Mouse (Mus musculus) MEL (cell line): ENCODE results near the gene Robo1. TPM values are rescaled to one million over a fixed set of nuclear protein-coding genes. Genes with fewer than 3 reads are reported as not detected.

Experiments used
- DNase-seq: peaks from one replicate; pipeline ENCODE4 v3.0.0; 2011; ENCODE audit warnings: low read depth, low spot score
- H3K27ac ChIP-seq: 2 replicates; pipeline ENCODE4 v1.5.1; 2012; ENCODE audit warnings: low read depth, mild to moderate bottlenecking, control low read depth, low read length, moderate library complexity; ENCODE audit not compliant: control insufficient read depth
- H3K27me3 ChIP-seq, 2 experiments: fragments of 150-350 bp in 1 of 2; sonication (generic) in 1 of 2; 2 replicates each; pipeline ENCODE4 v1.6.1; 2012; ENCODE audit warnings: low read length in 2 of 2, mild to moderate bottlenecking in 2 of 2, improper control_type of control experiment in 1 of 2, moderate library complexity in 1 of 2; ENCODE audit not compliant: insufficient read depth in 2 of 2, control insufficient read depth in 1 of 2
- H3K36me3 ChIP-seq, 2 experiments: 2 replicates each; pipeline ENCODE4 v1.6.1; 2012 to 2014; ENCODE audit warnings: low read length in 2 of 2, improper control_type of control experiment in 1 of 2, inconsistent platforms in 1 of 2, mild to moderate bottlenecking in 1 of 2; ENCODE audit not compliant: insufficient read depth in 2 of 2, control insufficient read depth in 1 of 2
- H3K4me1 ChIP-seq, 2 experiments: fragments of 150-350 bp in 1 of 2; sonication (generic) in 1 of 2; 2 replicates each; pipeline ENCODE4 v1.6.1; 2012; ENCODE audit warnings: low read length in 2 of 2, improper control_type of control experiment in 1 of 2, mild to moderate bottlenecking in 1 of 2; ENCODE audit not compliant: insufficient read depth in 2 of 2, control insufficient read depth in 1 of 2
- H3K4me3 ChIP-seq, 2 experiments: fragments of 150-350 bp in 1 of 2; sonication (generic) in 1 of 2; 2 replicates each; pipeline ENCODE4 v1.5.1; 2012; ENCODE audit warnings: low read depth in 2 of 2, low read length in 2 of 2, mild to moderate bottlenecking in 2 of 2, moderate library complexity in 2 of 2, control low read depth in 1 of 2, improper control_type of control experiment in 1 of 2; ENCODE audit not compliant: control insufficient read depth in 1 of 2, insufficient read depth in 1 of 2
- H3K79me2 ChIP-seq: 2 replicates; pipeline ENCODE4 v1.6.1; 2012; ENCODE audit warnings: mild to moderate bottlenecking, low read length, moderate library complexity; ENCODE audit not compliant: control insufficient read depth, poor library complexity, insufficient read depth
- H3K9ac ChIP-seq: 2 replicates; pipeline ENCODE4 v1.6.1; 2012; ENCODE audit warnings: low read depth, mild to moderate bottlenecking, control low read depth, low read length, moderate library complexity; ENCODE audit not compliant: control insufficient read depth, poor library complexity, severe bottlenecking
- H3K9me3 ChIP-seq: fragments of 150-350 bp; sonication (generic); replicated peaks from 2 replicates; pipeline ENCODE4 v1.6.1; 2012; ENCODE audit warnings: mild to moderate bottlenecking, low read length, improper control_type of control experiment, moderate library complexity; ENCODE audit not compliant: insufficient read depth
- BHLHE40 ChIP-seq: IDR thresholded peaks from 2 replicates; pipeline ENCODE4 v1.6.1; 2012; ENCODE audit warnings: low read depth, mild to moderate bottlenecking, inconsistent platforms, low read length, improper control_type of control experiment, borderline replicate concordance
- CHD1 ChIP-seq: IDR thresholded peaks from 2 replicates; pipeline ENCODE4 v1.6.1; 2012; ENCODE audit warnings: low read depth, mild to moderate bottlenecking, inconsistent platforms, low read length, improper control_type of control experiment
- CTCF ChIP-seq, 3 experiments: IDR thresholded peaks in 2 of 3; conservative IDR thresholded peaks in 1 of 3; 2 replicates each; pipeline ENCODE4 v1.5.1; 2011 to 2012; ENCODE audit warnings: low read length in 3 of 3, low read depth in 2 of 3, mild to moderate bottlenecking in 2 of 3, improper control_type of control experiment in 1 of 3, inconsistent platforms in 1 of 3, mixed read lengths in 1 of 3, moderate library complexity in 1 of 3; ENCODE audit not compliant: control insufficient read depth in 1 of 3, insufficient read depth in 1 of 3, poor library complexity in 1 of 3, severe bottlenecking in 1 of 3
- E2F4 ChIP-seq: IDR thresholded peaks from 2 replicates; pipeline ENCODE4 v1.6.1; 2011; ENCODE audit warnings: low read depth, low read length, improper control_type of control experiment, borderline replicate concordance
- EP300 ChIP-seq, 2 experiments: IDR thresholded peaks; 2 replicates each; pipeline ENCODE4 v1.6.1; 2011; ENCODE audit warnings: improper control_type of control experiment in 2 of 2, low read length in 2 of 2, low read depth in 1 of 2, mild to moderate bottlenecking in 1 of 2
- ETS1 ChIP-seq: IDR thresholded peaks from 2 replicates; pipeline ENCODE4 v1.6.1; 2012; ENCODE audit warnings: low read depth, mild to moderate bottlenecking, inconsistent platforms, low read length, improper control_type of control experiment, moderate library complexity
- GABPA ChIP-seq: IDR thresholded peaks from 2 replicates; pipeline ENCODE4 v1.6.1; 2012; ENCODE audit warnings: low read depth, mild to moderate bottlenecking, inconsistent platforms, low read length, improper control_type of control experiment, moderate library complexity
- MAX ChIP-seq: IDR thresholded peaks from 2 replicates; pipeline ENCODE4 v1.6.1; 2011; ENCODE audit warnings: low read length, improper control_type of control experiment
- MAZ ChIP-seq: IDR thresholded peaks from 2 replicates; pipeline ENCODE4 v1.6.1; 2012; ENCODE audit warnings: low read depth, mild to moderate bottlenecking, inconsistent platforms, low read length, improper control_type of control experiment
- MEF2A ChIP-seq: IDR thresholded peaks from 2 replicates; pipeline ENCODE4 v1.6.1; 2014; ENCODE audit warnings: low read depth, mild to moderate bottlenecking, inconsistent platforms, low read length, improper control_type of control experiment; ENCODE audit not compliant: poor library complexity, insufficient replicate concordance, severe bottlenecking; ENCODE audit errors: extremely low read depth
- NELFE ChIP-seq: IDR thresholded peaks from 2 replicates; pipeline ENCODE4 v1.6.1; 2011; ENCODE audit warnings: low read depth, low read length, improper control_type of control experiment
- POLR2AphosphoS2 ChIP-seq: IDR thresholded peaks from 2 replicates; pipeline ENCODE4 v1.6.1; 2011; ENCODE audit warnings: low read length, improper control_type of control experiment
- POLR2AphosphoS5 ChIP-seq: IDR thresholded peaks from 2 replicates; pipeline ENCODE4 v1.6.1; 2012; ENCODE audit warnings: low read depth, borderline replicate concordance, mild to moderate bottlenecking, inconsistent platforms, low read length, moderate library complexity, mixed read lengths
- RCOR1 ChIP-seq: IDR thresholded peaks from 2 replicates; pipeline ENCODE4 v1.6.1; 2012; ENCODE audit warnings: low read depth, mild to moderate bottlenecking, inconsistent platforms, low read length, improper control_type of control experiment
- SIN3A ChIP-seq: IDR thresholded peaks from 2 replicates; pipeline ENCODE4 v1.6.1; 2012; ENCODE audit warnings: low read length, improper control_type of control experiment, inconsistent platforms
- SMC3 ChIP-seq: IDR thresholded peaks from 2 replicates; pipeline ENCODE4 v1.6.1; 2011; ENCODE audit warnings: low read depth, low read length, improper control_type of control experiment
- TAL1 ChIP-seq: IDR thresholded peaks from 2 replicates; pipeline ENCODE4 v1.6.1; 2012; ENCODE audit warnings: mild to moderate bottlenecking, inconsistent platforms, low read length, moderate library complexity, mixed read lengths
- TBP ChIP-seq: IDR thresholded peaks from 2 replicates; pipeline ENCODE4 v1.8.0; 2011; ENCODE audit warnings: low read depth, low read length, improper control_type of control experiment
- TCF12 ChIP-seq: IDR thresholded peaks from 2 replicates; pipeline ENCODE4 v1.6.1; 2014; ENCODE audit warnings: low read depth, mild to moderate bottlenecking, inconsistent platforms, low read length, improper control_type of control experiment, moderate library complexity
- USF1 ChIP-seq: IDR thresholded peaks from 2 replicates; pipeline ENCODE4 v1.6.1; 2014; ENCODE audit warnings: low read depth, mild to moderate bottlenecking, inconsistent platforms, low read length, improper control_type of control experiment, moderate library complexity
- USF2 ChIP-seq, 2 experiments: IDR thresholded peaks; 2 replicates each; pipeline ENCODE4 v1.6.1; 2011 to 2012; ENCODE audit warnings: improper control_type of control experiment in 2 of 2, low read length in 2 of 2, borderline replicate concordance in 1 of 2, inconsistent platforms in 1 of 2, low read depth in 1 of 2, mild to moderate bottlenecking in 1 of 2; ENCODE audit not compliant: insufficient read depth in 1 of 2
- ZC3H11A ChIP-seq: IDR thresholded peaks from 2 replicates; pipeline ENCODE4 v1.6.1; 2012; ENCODE audit warnings: low read depth, mild to moderate bottlenecking, inconsistent platforms, low read length, improper control_type of control experiment
- ZKSCAN1 ChIP-seq: IDR thresholded peaks from 2 replicates; pipeline ENCODE4 v1.6.1; 2012; ENCODE audit warnings: low read depth, mild to moderate bottlenecking, inconsistent platforms, low read length, improper control_type of control experiment, moderate library complexity
- ZMIZ1 ChIP-seq: IDR thresholded peaks from 2 replicates; pipeline ENCODE4 v1.6.1; 2012; ENCODE audit warnings: low read depth, mild to moderate bottlenecking, inconsistent platforms, low read length, improper control_type of control experiment, moderate library complexity
- ZNF384 ChIP-seq: IDR thresholded peaks from 2 replicates; pipeline ENCODE4 v1.6.1; 2012; ENCODE audit warnings: low read depth, mild to moderate bottlenecking, inconsistent platforms, low read length, improper control_type of control experiment
- polyA plus RNA-seq, 2 experiments: library from polyadenylated mRNA; stranded (reverse) in 1 of 2; unstranded in 1 of 2; fragments of >175 nt in 1 of 2; fragments of >200 nt in 1 of 2; gene quantifications; 2 replicates each; pipeline versions ENCODE4 v1.2.1 to v1.2.4; 2012; ENCODE audit warnings: low replicate concordance in 2 of 2, low read depth in 1 of 2; ENCODE audit not compliant: insufficient read length in 2 of 2, insufficient read depth in 1 of 2, missing spikeins in 1 of 2
- total RNA-seq: library from RNA; depleted of rRNA; stranded (reverse); fragments of 300-350 nt; gene quantifications from 2 replicates; pipeline ENCODE4 v1.2.3, GENCODE M21; 2012

Robo1 gene
- total and polyA plus RNA-seq, 3 experiments, result not detected

DNA sequence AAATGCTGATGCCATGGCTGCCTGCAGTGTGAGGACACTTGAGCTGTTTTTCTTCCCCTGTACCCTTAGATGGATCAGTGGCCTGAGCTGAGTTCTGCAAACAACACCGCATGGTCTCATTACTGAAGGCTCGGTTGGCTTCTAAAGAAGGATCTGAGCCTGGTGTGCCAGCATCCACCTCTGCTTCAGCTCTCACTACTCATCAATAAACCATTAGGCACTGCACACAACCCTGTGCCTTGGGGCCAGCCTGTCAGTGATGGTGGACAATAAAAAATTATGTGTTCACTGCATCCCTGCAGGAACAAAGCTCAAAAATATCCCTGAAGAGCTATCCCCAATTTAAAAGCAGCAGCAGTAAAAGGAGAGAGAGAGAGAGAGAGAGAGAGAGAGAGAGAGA lies 223.2 kb downstream of the Robo1 start:
- H3K9ac ChIP-seq, result no peak overlapping the region
- H3K79me2 ChIP-seq, result no peaks in the 10 kb centered on the region
- H3K4me3 ChIP-seq, result no peak overlapping the region
- H3K36me3 ChIP-seq, result no peaks in the 10 kb centered on the region
- TF ChIP-seq TAL1 (no peak), CTCF (IDR thresholded peaks at IDR 0.05 in 2 of 3, conservative IDR thresholded peaks at IDR 0.05 in 1 of 3; ENCODE audit: control insufficient read depth in 1 of 3, insufficient read depth in 1 of 3, low read depth in 2 of 3, low read length in 3 of 3, poor library complexity in 1 of 3, severe bottlenecking in 1 of 3) (no peak), USF1 (no peak), ZNF384 (no peak), POLR2AphosphoS2 (no peak), TCF12 (no peak), E2F4 (no peak), ETS1 (no peak), MAZ (no peak)
- no peaks in the 10 kb centered on the region for H3K9me3 ChIP-seq
- DNase-seq, result no peak
- no peaks in the 10 kb centered on the region for H3K27me3 ChIP-seq
- no peaks in the 10 kb centered on the region for H3K4me1 ChIP-seq
- no peak overlapping the region for H3K27ac ChIP-seq

GRCm38 (mm10) chr16:72533900-72534571 lies 225.9 kb downstream of the Robo1 start:
- TF ChIP-seq MAX, result no peak
- TF ChIP-seq ZMIZ1, result no peak
- no peak for TF ChIP-seq EP300 (IDR thresholded peaks at IDR 0.05; ENCODE audit: low read depth in 1 of 2, low read length in 2 of 2)
- no peak for TF ChIP-seq RCOR1
- TF ChIP-seq BHLHE40, result no peak
- no peak for TF ChIP-seq TCF12
- TF ChIP-seq USF2 (IDR thresholded peaks at IDR 0.05; ENCODE audit: borderline replicate concordance in 1 of 2, insufficient read depth in 1 of 2, low read depth in 1 of 2, low read length in 2 of 2), result no peak
- TF ChIP-seq, all 39 proteins: peak for 0
- no peaks in the 10 kb centered on the region for H3K27me3 ChIP-seq

GRCm38 (mm10) chr16:72538171-72538570 lies 230.1 kb downstream of the Robo1 start:
- H3K4me1 ChIP-seq, result no peaks in the 10 kb centered on the region
- no peak overlapping the region for H3K27ac ChIP-seq
- no peak for TF ChIP-seq POLR2AphosphoS5
- no peak for TF ChIP-seq ZC3H11A
- TF ChIP-seq MAX, result no peak
- no peak for TF ChIP-seq MAZ
- no peak for TF ChIP-seq TBP
- no peak for TF ChIP-seq CHD1
- no peak for TF ChIP-seq USF1
- no peak for TF ChIP-seq ZKSCAN1
- TF ChIP-seq SIN3A, result no peak
- TF ChIP-seq GABPA, result no peak
- no peak for TF ChIP-seq MEF2A
- TF ChIP-seq POLR2AphosphoS2, result no peak
- TF ChIP-seq SMC3, result no peak
- no peak for TF ChIP-seq EP300 (IDR thresholded peaks at IDR 0.05; ENCODE audit: low read depth in 1 of 2, low read length in 2 of 2)
- TF ChIP-seq TAL1, result no peak
- TF ChIP-seq NELFE, result no peak
- TF ChIP-seq TCF12, result no peak
- H3K27me3 ChIP-seq, result no peaks in the 10 kb centered on the region
- no peak for DNase-seq
- no peaks in the 10 kb centered on the region for H3K36me3 ChIP-seq
- H3K9me3 ChIP-seq, result no peaks in the 10 kb centered on the region
- no peak overlapping the region for H3K9ac ChIP-seq
- no peaks in the 10 kb centered on the region for H3K79me2 ChIP-seq
- no peak overlapping the region for H3K4me3 ChIP-seq

More at GRCm38 (mm10) chr16:72533900-72534571, 225.9 kb downstream of the Robo1 start:
- Histone ChIP-seq H3K36me3 (no peaks in the 10 kb centered on the region), H3K79me2 (no peaks in the 10 kb centered on the region), H3K4me3 (no peak overlapping the region), H3K9ac (no peak overlapping the region), H3K27ac (no peak overlapping the region), H3K9me3 (no peaks in the 10 kb centered on the region), H3K4me1 (no peaks in the 10 kb centered on the region)
- DNase-seq, result no peak
